Mouse (Mus musculus) adrenal gland, postnatal 25 days (tissue): Measurements from ENCODE around the gene Prkag2. TPM values are rescaled to one million over a fixed set of nuclear protein-coding genes. Genes with fewer than 3 reads are reported as not detected.
A peak's percentile ranks its signal among the peaks of the same experiment; 100 is the strongest.

Source experiments
- DNase-seq: peaks from one replicate; pipeline ENCODE4 v3.0.0; 2021; ENCODE audit warnings: mixed read lengths
- total RNA-seq: library from RNA; stranded (reverse); gene quantifications from 2 replicates; pipeline ENCODE4 v1.2.3, GENCODE M21; 2021

Prkag2 gene
- total RNA-seq, 1 experiment from 2014 or later, result 34.8 TPM

GRCm38 (mm10) chr5:24913656-24914055 lies 186.8 kb downstream of the Prkag2 start:
- DNase-seq, result no peak

DNA sequence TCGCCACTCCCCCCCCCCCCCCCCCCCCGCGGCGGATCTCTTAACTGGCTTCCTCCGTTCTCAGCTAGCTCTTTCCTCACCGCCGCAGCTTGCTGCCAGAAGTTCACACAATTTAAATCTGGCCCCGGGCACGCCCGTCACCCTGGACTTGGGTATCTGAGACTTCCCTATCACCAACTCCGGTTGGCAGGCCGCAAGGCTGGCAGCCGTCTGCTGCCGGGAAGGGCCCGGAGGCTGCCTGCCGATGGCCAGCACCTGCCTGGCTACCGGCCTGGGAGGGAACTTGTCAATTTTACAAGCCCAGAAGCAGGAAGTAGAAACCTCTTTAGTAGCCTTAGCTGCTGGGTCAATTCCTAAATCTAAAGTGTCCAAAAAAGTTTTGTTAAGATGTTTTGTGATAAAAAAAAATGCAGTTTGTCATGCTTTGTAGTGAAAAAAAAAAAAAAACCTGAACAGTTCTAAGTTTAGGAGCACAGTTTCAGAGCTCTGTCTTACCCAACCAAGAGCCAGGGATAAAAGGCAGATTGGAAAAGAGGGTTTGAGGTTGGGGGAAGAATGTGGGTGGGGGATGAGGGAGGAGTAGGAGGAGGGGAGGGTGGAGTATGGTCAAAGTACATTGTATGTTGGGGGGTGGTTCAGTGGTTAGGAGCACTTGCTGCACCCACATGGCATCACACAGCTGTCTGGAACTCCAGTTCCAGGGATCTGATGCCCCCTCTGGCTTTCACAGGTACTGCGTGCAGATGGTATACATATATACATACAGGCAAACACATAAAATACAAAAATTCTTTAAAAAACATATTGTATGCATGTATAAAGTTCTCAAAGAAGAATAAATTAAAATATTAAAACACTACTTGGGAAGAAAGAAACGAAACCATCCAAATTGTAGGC lies 191.4 kb downstream of the Prkag2 start:
- DNase-seq, result no peak

DNA sequence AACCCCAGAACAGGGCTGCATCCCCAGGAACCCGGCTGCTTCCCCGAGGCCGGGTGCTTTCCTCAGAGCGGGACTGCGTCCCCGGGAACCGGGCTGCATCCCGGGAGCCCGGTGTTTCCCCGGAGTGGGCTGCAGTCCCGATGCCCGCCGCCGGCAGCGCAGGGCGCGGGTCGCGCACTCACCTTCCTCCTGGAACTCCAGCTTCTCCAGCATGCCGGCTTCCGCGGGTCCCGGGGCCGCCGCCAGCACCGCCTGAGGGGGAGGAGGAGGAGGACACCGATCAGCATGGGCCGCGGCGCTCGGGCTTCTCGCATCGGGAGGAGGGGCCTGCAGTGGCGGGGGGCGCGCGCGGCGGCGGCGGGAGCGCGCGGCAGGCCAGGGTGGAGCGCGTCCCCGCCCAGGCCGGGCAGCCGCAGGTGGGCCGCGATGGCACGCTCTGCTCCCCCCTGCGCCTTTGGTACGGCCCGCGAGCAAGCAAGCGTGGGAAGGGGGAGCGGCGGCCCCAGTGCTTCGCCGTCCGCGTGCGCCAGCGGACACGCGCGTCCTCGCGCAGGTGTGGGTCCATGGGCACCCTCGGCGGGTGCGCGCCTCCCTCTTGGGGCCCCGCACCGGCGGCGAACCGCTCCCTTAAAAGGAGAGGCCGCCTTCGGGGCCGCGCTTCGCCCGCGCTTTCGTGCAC lies 192.2 kb downstream of the Prkag2 start:
- peak; percentile 87 for DNase-seq

DNA sequence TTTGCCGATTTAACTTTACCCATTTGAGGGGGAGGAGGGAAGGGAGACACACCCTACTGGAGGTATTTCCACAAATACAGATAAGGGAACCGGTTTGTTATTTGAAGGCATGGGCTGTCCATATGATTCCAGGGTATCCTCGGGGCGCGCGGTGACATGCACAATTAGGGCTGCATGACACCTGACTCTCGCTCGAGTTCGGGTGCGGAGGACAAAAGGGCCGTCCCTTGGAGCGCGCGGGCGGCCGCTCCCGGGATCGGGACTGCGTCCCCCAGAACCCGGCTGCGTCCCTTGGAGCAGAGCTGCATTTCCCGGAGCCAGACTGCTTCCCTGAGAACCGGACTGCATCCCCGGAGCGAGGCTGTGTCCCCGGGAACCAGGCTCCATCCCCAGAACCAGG lies 192.7 kb downstream of the Prkag2 start:
- DNase-seq, result no peak

GRCm38 (mm10) chr5:24906844-24907243 lies 193.6 kb downstream of the Prkag2 start:
- no peak for DNase-seq

DNA sequence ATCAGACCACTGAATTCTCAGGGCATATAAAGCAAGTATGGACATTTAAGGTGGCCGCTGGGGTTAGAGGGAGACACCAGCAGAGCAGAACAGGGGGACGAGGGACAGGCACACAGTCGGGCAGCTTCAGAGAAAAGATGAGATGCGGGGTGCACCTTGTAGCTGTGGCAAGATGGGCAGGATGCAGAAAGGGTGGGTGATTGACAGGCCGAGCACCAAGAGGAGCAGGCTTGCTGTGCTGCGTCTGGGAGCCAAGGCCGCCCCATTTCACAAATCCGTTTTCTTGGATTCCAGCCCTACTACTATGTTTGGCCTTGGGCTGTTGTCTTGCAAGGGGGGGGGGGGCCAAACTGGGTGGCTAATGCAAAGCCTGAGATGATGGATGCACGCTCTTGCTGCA lies 195.5 kb downstream of the Prkag2 start:
- DNase-seq, result no peak

GRCm38 (mm10) chr5:24904423-24904822 lies 196.0 kb downstream of the Prkag2 start:
- DNase-seq, result no peak

- no peak for DNase-seq
Measured at GRCm38 (mm10) chr5:24904001-24904400, 196.4 kb downstream of the Prkag2 start.

DNA sequence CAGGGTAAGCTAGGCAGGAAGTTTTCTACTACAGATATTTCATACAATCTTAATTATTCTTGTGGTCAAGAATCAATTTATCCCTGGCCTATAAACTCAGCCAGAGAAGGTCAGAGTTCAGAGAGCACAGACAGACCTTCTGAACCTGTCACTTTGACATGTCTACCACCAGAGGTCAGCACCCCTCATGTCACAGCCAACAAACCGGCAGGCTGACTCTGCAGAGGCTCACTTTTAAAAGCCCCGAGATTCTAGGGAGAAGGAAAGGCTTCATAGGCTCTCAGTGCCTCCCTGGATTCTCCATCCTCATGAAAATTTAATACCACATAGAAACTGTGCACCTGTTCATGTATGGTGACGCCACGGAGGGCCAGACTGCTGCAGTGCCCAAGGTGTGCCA lies 197.6 kb downstream of the Prkag2 start:
- DNase-seq, result no peak

DNA sequence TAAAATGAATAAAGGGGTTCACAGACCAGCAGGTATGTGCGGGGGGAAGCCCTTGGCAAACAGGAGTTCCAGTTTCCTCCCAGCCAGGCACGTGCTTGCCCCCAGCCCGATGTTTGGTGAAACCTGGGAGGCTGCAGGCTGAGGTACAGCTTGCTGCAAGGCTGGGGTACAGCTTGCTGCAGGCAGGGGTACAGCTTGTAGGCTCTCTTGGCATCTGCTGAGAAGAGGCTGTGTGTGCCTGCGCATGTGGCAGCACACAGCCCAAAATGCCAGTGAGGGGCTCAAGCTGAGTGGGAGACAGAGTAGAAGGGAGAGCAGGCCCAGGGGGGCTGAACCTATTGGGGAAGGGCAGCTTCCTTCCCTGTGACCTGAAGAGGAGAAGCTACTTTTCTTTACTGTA lies 204.8 kb downstream of the Prkag2 start:
- DNase-seq, result no peak

- no peak for DNase-seq
Measured at GRCm38 (mm10) chr5:24894814-24895213, 205.6 kb downstream of the Prkag2 start.

DNA sequence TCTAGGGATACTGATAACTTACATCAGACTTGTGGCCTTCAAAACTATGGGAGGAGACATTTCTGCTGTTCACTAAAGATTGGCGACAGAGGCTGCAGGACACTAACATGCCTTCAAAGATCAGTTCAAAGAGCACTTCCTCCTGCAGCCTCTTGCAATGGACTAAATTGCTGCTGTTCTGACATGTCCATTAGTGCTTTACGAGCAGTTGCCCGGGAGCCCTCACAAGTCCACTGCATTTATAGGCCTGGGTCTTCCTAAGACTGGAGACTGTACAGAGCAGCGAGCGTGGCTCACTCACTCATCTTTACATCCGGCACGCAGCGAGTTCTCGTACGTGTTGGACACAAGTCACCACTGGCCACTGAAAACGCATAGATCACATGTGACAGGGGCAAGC lies 208.0 kb downstream of the Prkag2 start:
- DNase-seq, result no peak

DNA sequence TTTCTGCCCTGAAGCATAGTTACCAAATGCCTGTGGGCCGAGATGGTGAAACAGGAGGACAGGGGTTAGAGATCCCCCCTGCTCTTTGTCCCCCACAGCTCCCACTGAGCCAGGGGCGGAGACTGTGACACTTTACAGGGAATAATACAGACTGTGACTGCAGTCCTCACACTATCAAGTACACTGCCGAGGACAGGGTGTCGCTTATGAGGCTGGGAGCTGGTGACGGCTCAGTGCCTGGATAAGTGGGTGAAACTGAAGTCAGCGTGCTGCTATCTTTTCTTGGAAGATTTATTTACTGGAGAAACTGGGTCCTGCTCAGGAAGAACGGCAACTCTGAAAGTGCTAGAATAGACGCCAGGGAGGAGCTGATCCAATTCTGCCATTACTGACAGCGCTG lies 210.6 kb downstream of the Prkag2 start:
- no peak for DNase-seq

- DNase-seq, result no peak
Measured at GRCm38 (mm10) chr5:24888874-24889591, 211.4 kb downstream of the Prkag2 start.

DNA sequence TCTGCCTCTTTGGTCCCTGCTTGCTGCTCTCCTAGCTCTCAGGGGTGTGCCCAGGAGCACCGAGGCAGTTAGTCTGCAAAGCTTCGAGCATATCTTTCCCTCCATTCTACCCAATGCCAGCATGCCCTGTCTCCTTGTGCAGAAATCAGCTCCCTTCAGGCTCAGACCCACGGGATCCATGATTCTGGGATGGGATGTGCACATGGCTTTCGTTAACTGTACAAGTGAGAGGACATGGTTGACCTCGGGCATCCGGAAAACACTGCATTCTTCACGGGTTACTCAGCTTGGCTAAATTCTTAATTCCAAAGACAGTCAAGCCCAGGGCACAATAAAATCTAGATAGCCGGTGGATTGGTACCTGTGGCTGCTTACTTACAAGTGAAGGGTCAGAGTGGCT lies 213.2 kb downstream of the Prkag2 start:
- DNase-seq, result no peak

GRCm38 (mm10) chr5:24878713-24879112 lies 221.7 kb downstream of the Prkag2 start:
- no peak for DNase-seq

DNA sequence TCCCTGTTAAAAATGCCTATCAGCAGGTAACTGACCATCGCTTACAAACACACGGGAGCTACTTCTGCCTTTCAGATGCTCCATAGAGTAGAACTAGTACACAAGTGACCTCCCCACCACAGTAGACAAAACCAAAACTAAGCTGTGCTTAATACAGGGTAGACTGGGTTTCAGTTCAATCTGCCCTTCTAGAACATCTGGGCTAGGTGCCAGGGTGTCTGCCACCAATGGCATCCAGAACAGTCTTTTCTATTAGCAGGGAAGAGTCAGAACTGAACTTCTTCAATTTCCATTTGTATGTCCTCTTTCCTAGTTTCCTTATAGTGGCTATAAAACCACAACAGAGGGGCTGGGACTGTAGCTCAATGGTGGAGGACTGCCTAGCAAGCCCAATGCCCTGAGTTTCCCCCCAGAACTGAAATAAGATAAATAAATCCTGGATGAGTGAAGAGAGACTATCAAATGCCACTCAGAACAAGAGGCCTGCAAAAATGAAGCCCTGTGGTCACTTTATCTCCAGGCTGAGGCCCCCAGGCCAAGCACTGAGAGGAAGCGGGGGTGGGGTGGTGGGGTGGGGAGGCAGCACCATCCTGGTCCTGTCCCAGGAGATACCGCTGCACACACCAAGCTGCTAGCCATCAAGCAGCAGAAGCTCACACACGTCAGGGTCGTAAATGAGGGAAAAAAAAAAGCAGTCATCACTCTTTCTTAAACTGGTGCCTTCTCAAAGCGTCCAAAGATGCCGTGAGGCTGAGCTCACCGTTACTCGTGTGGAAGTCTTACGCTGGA lies 222.4 kb downstream of the Prkag2 start:
- no peak for DNase-seq

DNA sequence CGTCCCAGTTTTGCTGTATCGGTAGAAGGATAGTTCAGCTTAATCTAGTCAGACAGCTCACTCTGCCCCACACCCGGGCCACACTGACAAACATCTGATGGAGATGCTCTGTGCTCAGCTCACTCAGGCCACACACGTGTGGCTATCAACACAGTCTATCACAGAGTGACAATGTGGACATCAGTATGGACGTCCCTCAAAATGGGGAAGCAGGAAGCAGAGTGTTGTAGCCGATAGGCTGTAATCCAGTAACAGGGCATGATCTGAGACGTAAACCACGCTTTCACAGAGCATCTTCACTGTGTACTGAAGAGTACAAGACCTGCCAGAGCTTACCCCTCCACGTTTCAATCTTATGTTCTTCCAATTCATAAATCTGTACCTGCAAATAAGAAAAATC lies 223.8 kb downstream of the Prkag2 start:
- no peak for DNase-seq

DNA sequence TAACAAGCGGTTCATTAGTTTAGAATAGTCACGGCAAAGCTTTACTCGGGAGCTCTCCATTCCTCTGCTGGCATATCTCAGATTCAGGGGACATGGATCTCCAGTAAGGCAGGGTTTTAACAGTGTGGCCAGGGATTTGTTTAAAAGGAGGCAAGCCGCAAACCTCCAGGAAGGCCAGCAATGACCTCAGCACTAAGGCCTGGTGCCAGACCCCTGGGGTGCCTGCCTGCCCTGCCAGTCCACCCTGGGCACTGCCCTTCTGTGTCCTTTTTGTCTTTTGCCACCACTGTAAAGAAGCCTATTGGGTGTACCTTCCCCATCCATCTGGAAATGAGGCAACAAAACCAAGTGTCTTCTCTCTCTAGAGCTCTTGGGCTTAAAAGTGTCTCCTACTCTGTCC lies 226.3 kb downstream of the Prkag2 start:
- DNase-seq, result peak; percentile 23

DNA sequence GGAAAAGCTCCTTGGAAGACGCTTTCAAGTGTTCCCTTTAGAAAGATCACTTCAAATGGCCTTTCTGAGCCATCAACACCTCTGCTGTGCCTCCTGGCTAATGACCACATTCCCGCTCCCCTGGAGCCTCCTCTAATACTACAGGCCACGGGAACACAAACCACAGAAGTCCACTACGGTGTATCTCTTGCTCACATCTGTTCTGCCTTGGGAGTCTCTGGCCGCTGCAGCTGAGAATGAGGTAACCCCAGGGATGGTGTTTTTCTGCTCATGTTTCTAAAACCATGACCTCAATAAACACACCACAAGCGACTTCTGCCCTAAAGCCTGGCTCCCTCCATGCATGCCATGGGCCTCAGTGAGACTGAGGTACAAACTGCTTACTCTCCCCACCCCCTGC lies 227.2 kb downstream of the Prkag2 start:
- no peak for DNase-seq

DNA sequence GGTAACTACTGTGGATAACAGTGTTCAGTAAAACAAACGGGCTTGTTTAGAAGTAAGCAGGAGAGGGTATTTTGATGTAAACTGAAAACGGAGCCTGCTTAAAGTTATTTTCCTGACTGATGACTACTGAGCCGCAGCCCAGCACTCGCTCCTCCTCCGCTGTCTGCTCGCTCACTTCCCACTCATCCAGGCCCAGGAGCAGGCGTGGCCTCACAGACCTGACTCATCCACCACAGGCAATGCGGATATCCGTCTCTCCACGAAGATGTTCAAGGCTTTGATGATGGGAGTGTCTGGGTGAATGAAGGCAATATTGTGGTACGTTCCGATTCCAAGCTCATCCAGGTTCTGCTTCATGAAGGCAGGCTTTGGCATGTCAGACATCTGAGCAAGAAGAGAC lies 229.2 kb downstream of the Prkag2 start:
- peak; percentile 60 for DNase-seq

- DNase-seq, result no peak
Measured at GRCm38 (mm10) chr5:24869796-24870289, 230.6 kb downstream of the Prkag2 start.
